Mouse (Mus musculus) embryonic facial prominence, embryonic 14.5 days (tissue): ENCODE results near the gene Gpr33. TPM values are rescaled to one million over a fixed set of nuclear protein-coding genes. Genes with fewer than 3 reads are reported as not detected.
A peak's percentile ranks its signal among the peaks of the same experiment; 100 is the strongest.

Source experiments
- ATAC-seq: fragments of 200-750 bp; cut with Nextera tagmentation; 2 replicates; pipeline ENCODE4 v1.8.0; 2017; ENCODE audit warnings: low read depth, moderate number of reproducible peaks, moderate TSS enrichment
- DNase-seq: peaks from one replicate; pipeline ENCODE4 v3.0.0-alpha.2; 2015; ENCODE audit warnings: low spot score
- H3K27ac ChIP-seq: fragments of 300-500 bp; sonication (generic); replicated peaks from 2 replicates; pipeline ENCODE4 v1.5.1; 2014; ENCODE audit warnings: low read depth, mild to moderate bottlenecking, low read length, moderate library complexity
- H3K27me3 ChIP-seq: fragments of 300-500 bp; sonication (generic); replicated peaks from 2 replicates; pipeline ENCODE4 v1.6.1; 2014; ENCODE audit warnings: low read length; ENCODE audit not compliant: control insufficient read depth, insufficient read depth
- H3K36me3 ChIP-seq: fragments of 300-500 bp; sonication (generic); 2 replicates; pipeline ENCODE4 v1.6.1; 2014; ENCODE audit warnings: low read length, mixed read lengths; ENCODE audit not compliant: control insufficient read depth, insufficient read depth
- H3K4me1 ChIP-seq: fragments of 300-500 bp; sonication (generic); 2 replicates; pipeline ENCODE4 v1.6.1; 2014; ENCODE audit warnings: antibody characterized with exemption, low read length; ENCODE audit not compliant: control insufficient read depth, insufficient read depth
- H3K4me2 ChIP-seq: fragments of 300-500 bp; sonication (generic); 2 replicates; pipeline ENCODE4 v1.6.1; 2014; ENCODE audit warnings: low read depth, mild to moderate bottlenecking, low read length, moderate library complexity, mixed read lengths
- H3K4me3 ChIP-seq: fragments of 300-500 bp; sonication (generic); 2 replicates; pipeline ENCODE4 v1.5.1; 2014; ENCODE audit warnings: low read depth, mild to moderate bottlenecking, low read length
- H3K9ac ChIP-seq: fragments of 300-500 bp; sonication (generic); 2 replicates; pipeline ENCODE4 v1.6.1; 2014; ENCODE audit warnings: low read depth, mild to moderate bottlenecking, low read length, moderate library complexity, mixed read lengths
- H3K9me3 ChIP-seq: fragments of 300-500 bp; sonication (generic); 2 replicates; pipeline ENCODE4 v1.6.1; 2016; ENCODE audit warnings: low read length; ENCODE audit not compliant: control insufficient read depth
- WGBS: fragments of 180-500 bp; shearing (Covaris S2); extraction: QIAGEN DNeasy Blood & Tissue Kit; methylation state at CpG from one replicate; pipeline ENCODE4 v1.1.7; 2014; 5-methylcytosine and 5-hydroxymethylcytosine counted together
- polyA plus RNA-seq: library from polyadenylated mRNA; unstranded; fragments of >200 nt; fragmentation: Nextera tagmentation; extraction: Ambion mirVana; gene quantifications from 2 replicates; pipeline ENCODE4 v1.2.1, GENCODE M21; 2014

The Gpr33 gene
- polyA plus RNA-seq: not detected in 2 replicates

- Histone ChIP-seq H3K9me3 (no peaks in the 10 kb centered on the region), H3K4me1 (no peaks in the 10 kb centered on the region), H3K36me3 (no peaks in the 10 kb centered on the region), H3K9ac (no peak within 1 kb of the TSS), H3K27me3 (no peaks in the 10 kb centered on the region), H3K27ac (no peak within 1 kb of the TSS), H3K4me3 (no peak within 1 kb of the TSS), H3K4me2 (no peak within 1 kb of the TSS)
- no peak for DNase-seq
- 95% methylated on average over 3 of the region's 3 CpGs for WGBS
- no peak for ATAC-seq
These were observed at the start of gene Gpr33 for GRCm38 (mm10) chr12:52027963-52028362. Gene Gpr33, minus strand, starts transcription at chr12:52028063.

DNA sequence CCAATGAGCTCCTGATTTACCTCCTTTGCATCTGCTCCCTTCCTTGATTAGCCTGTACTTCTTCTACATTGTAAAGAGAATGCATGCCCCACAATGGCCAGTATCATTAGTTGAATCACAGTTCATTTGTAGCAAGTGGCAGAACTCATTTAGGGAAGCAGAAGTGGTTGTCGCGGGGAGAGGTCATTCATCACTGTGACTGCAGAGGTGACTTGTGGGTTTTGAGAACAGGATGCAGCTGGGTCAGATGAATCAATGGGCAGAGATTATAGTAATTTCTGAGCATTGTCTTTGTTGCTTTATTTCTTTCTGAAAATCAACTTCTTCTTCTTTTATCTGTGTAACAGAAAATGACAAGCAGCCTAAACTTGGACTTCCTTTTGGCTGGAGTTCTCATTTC lies 21.5 kb upstream of the Gpr33 start:
- Histone ChIP-seq H3K9ac (no peak overlapping the region), H3K4me1 (no peaks in the 10 kb centered on the region), H3K27ac (no peak overlapping the region), H3K27me3 (no peaks in the 10 kb centered on the region), H3K9me3 (no peaks in the 10 kb centered on the region), H3K4me2 (no peak overlapping the region), H3K36me3 (no peaks in the 10 kb centered on the region), H3K4me3 (no peak overlapping the region)
- 74% methylated on average over 2 of the region's 2 CpGs for WGBS
- no peak for DNase-seq
- no peak for ATAC-seq

DNA sequence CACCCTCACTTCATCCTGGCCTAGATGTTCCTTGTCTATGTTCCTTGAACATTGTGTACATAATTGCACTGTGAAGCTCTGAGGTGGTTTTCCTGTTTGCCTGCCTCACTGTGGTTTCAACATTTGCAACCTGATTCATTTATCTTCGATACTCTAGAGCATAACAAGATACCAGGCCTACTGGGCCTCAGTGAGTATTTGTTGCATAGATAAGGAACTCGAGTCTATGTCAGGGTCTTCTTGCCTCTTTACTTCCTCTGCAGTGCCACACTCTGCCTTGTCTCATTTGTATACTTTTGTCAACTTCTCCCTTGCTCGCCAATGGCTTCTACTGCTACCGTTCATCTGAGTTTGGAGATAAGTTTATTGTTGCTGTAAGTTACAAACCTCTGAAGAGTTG lies 18.5 kb upstream of the Gpr33 start:
- DNase-seq: no peak
- ATAC-seq: no peak
- 88% methylated on average over 4 of the region's 4 CpGs for WGBS

DNA sequence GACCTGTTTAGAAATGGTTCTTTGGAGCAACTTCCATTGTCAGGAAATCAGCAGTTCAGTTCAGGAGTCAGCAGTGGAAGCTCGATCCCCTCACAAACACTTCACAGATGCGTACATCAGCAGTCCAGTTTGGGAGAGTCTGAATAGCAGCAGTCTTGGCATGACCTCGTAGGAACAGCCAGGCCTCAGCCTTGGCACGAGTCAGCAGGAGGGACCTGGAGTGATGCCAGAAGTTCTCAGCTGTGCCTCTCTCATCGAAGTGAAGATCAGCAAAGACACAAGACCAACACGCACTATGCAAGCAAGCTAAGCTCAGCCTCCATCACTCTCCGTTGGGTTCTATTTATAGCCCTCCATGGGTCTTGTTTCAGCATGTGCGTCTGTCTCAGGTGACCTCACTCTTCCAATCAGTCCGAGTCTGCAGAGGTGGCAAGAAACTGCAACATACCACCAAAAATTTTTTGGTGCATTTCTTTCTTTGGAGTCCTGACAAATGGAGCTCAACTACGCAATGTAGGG lies 15.0 kb upstream of the Gpr33 start:
- H3K9ac ChIP-seq: no peak overlapping the region
- ATAC-seq: no peak
- H3K4me2 ChIP-seq: no peak overlapping the region
- H3K4me3 ChIP-seq: no peak overlapping the region
- H3K36me3 ChIP-seq: no peaks in the 10 kb centered on the region
- no peaks in the 10 kb centered on the region for H3K4me1 ChIP-seq
- H3K9me3 ChIP-seq: no peaks in the 10 kb centered on the region
- no peak overlapping the region for H3K27ac ChIP-seq
- peak; percentile 39 for DNase-seq
- WGBS: 66% methylated on average over 10 of the region's 10 CpGs
- H3K27me3 ChIP-seq: no peaks in the 10 kb centered on the region

More for the DNA sequence above, 18.5 kb upstream of the Gpr33 start:
- H3K9me3 ChIP-seq: no peaks in the 10 kb centered on the region
- no peak overlapping the region for H3K9ac ChIP-seq
- no peaks in the 10 kb centered on the region for H3K4me1 ChIP-seq
- H3K27ac ChIP-seq: no peak overlapping the region
- no peaks in the 10 kb centered on the region for H3K27me3 ChIP-seq
- no peaks in the 10 kb centered on the region for H3K36me3 ChIP-seq
- H3K4me2 ChIP-seq: no peak overlapping the region
- H3K4me3 ChIP-seq: no peak overlapping the region

DNA sequence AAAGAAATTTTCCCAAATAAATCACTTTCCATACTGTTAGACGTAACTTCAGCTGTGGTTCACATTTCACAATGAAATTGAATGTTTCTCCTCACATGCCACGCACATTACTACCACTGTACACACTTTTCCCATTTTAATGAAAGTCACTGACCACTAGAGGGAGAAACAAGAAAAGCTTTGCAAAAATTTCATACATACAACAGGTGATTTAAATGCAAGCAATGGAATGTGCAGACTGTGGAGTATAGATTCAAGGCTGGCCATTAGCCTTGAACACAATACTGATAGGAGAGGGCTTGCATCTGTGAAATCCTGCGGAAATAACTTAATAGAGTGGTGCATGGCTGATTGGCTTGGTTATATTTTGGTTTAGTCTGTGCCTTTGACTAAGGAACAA lies 10.5 kb upstream of the Gpr33 start:
- Histone ChIP-seq H3K4me3 (no peak overlapping the region), H3K4me1 (no peaks in the 10 kb centered on the region), H3K9ac (no peak overlapping the region), H3K27ac (no peak overlapping the region), H3K27me3 (no peaks in the 10 kb centered on the region), H3K4me2 (no peak overlapping the region), H3K9me3 (no peaks in the 10 kb centered on the region), H3K36me3 (no peaks in the 10 kb centered on the region)
- peak; percentile 57; the same call in 1 of the 2 replicates for ATAC-seq
- WGBS: 44% methylated on average over 3 of the region's 3 CpGs
- DNase-seq: peak; percentile 63

GRCm38 (mm10) chr12:52034956-52035355 lies 7.1 kb upstream of the Gpr33 start:
- H3K9ac ChIP-seq: no peak overlapping the region
- H3K36me3 ChIP-seq: no peaks in the 10 kb centered on the region
- WGBS: 82% methylated on average over 3 of the region's 3 CpGs
- DNase-seq (no peak), ATAC-seq (no peak)
- no peak overlapping the region for H3K4me3 ChIP-seq
- H3K27ac ChIP-seq: no peak overlapping the region
- H3K4me2 ChIP-seq: no peak overlapping the region
- H3K9me3 ChIP-seq: no peaks in the 10 kb centered on the region
- H3K4me1 ChIP-seq: no peaks in the 10 kb centered on the region
- no peaks in the 10 kb centered on the region for H3K27me3 ChIP-seq

DNA sequence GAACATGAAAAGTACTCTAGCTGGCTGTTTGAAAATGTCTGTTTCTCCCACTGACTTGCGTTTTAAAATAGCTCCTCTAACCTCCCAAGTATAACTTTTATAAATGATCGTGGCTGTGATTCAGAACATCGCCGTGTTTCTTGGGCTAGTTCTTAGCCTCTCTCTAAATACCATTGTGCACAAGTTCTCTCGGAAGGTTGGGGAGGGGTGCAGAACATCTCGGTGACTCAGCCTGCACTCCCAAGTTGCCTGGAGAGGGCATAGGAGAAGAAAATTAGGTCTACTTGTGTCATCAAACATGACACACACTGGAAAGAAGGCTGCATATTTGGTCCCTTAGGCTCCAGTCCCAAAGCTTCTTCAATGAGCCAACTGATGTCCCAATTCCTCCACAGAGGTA lies 4.4 kb upstream of the Gpr33 start:
- no peak overlapping the region for H3K4me2 ChIP-seq
- WGBS: 93% methylated on average over 6 of the region's 6 CpGs
- ATAC-seq (no peak), DNase-seq (no peak)
- no peak overlapping the region for H3K27ac ChIP-seq
- no peak overlapping the region for H3K4me3 ChIP-seq
- H3K4me1 ChIP-seq: no peaks in the 10 kb centered on the region
- H3K9me3 ChIP-seq: no peaks in the 10 kb centered on the region
- H3K36me3 ChIP-seq: no peaks in the 10 kb centered on the region
- no peak overlapping the region for H3K9ac ChIP-seq
- no peaks in the 10 kb centered on the region for H3K27me3 ChIP-seq

DNA sequence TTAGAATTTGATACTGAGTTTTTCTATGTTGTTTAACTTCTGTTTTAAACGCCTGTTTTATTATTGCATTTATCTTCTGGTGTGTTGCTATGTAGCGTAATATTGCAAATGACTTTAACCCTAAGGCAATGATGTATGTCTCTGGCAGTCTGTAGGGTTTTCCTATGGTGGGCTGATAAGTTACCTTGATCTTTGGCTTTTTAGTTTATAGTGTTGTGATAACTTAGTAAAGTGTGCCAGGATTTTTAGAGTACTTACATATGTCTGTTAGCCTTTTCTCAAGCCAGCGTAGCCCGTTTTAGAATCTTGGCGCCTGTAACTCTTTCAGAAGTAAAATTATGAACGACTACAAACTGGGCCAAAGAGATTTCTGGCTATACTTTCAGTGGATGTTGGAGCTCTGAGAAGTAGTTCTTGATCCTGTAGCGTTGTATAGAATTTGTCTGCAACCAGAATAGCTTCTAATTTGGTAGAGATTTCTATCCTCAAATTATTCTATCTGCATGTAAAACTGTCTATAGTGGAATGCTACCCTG lies 13.3 kb downstream of the Gpr33 start:
- DNase-seq: peak; percentile 4
- WGBS: 73% methylated on average over 7 of the region's 7 CpGs
- Histone ChIP-seq H3K27me3 (no peaks in the 10 kb centered on the region), H3K4me1 (no peaks in the 10 kb centered on the region), H3K4me3 (no peak overlapping the region), H3K9ac (no peak overlapping the region), H3K36me3 (no peaks in the 10 kb centered on the region), H3K9me3 (no peaks in the 10 kb centered on the region), H3K27ac (no peak overlapping the region), H3K4me2 (no peak overlapping the region)
- ATAC-seq: no peak

DNA sequence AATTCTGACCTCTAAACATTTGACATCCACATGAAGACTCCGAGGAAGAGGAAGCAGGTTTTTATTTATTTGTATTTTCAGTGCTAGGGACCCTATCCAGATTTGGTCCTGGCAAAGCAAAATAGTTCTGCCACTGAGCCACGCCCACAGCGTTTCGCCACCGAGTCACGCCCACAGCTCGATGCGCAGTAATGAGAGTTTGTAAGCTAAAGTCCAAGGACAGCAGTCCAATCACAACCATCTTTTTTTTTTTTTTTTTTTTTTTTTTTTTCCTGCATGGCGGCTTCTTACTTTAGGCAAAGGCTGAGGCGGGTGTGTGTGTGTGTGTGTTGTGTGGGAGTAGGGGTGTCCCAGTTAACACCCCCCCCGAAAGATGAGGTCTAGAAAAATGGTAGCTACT lies 13.8 kb downstream of the Gpr33 start:
- Histone ChIP-seq H3K36me3 (no peaks in the 10 kb centered on the region), H3K4me1 (no peaks in the 10 kb centered on the region), H3K27ac (no peak overlapping the region), H3K9ac (no peak overlapping the region), H3K4me2 (no peak overlapping the region), H3K9me3 (no peaks in the 10 kb centered on the region), H3K27me3 (no peaks in the 10 kb centered on the region), H3K4me3 (no peak overlapping the region)
- ATAC-seq (no peak), DNase-seq (no peak)
- 84% methylated on average over 11 of the region's 11 CpGs for WGBS
